ENCODE assay signal across 10 mouse cellular contexts in the genomic region with DNA sequence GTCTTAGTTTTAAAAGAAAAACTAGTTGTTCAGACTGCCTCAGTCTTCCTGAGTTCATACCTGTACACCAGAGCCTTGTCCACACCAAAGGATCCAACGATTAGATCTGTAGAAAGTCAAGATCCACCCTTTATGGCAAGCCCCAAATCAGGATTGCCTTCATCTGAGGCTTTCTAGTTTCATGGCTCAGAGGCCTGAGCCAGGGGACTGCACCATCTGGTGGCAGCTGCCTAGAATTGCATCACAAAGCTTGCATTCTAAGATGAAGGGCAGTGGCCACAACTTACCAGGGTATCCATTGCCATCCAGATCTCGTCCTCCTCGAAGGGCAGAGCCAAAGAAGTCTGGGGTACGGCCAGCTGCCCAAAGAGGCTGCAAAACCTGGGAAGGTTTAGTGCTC. TPM values are rescaled to one million over a fixed set of nuclear protein-coding genes. Genes with fewer than 3 reads are reported as not detected.
A peak's percentile ranks its signal among the peaks of the same experiment; 100 is the strongest.
DNase-seq lines count a peak whose midpoint lies in the region; ATAC-seq and TF ChIP-seq lines count a peak whose summit lies in the region.
"Had no signal": no experiment of that assay in that cellular context is flagged by ENCODE, and none has a peak within 500 bp of the region (broad histone marks: within the 10 kb centered on the region; RNA-seq: fewer than 3 reads in every experiment).

No protein-coding gene starts in this region.

- H3K4me3 ChIP-seq in kidney, embryonic 15.5 days (replicated peaks): no peak overlapping the region
- H3K4me3 ChIP-seq in bone marrow macrophage, adult 2 months (ENCODE audit: insufficient read depth, low read length): no peak overlapping the region
- H3K4me3 ChIP-seq in heart, postnatal 0 days (ENCODE audit: low read depth, low read length): no peak overlapping the region
- H3K4me3 ChIP-seq in liver, embryonic 11.5 days (ENCODE audit: low read depth, low read length): no peak overlapping the region
- no peak overlapping the region for H3K4me3 ChIP-seq in olfactory bulb, adult 2 months (ENCODE audit: insufficient read depth, low read depth, low read length)
- H3K4me3 ChIP-seq: embryonic facial prominence, embryonic 13.5 days; megakaryocyte, embryonic 14.5 days had no signal

- no peaks in the 10 kb centered on the region for H3K4me1 ChIP-seq in kidney, embryonic 15.5 days
- H3K4me1 ChIP-seq in bone marrow macrophage, adult 2 months (ENCODE audit: control insufficient read depth, insufficient read depth, low read length): peaks cover 14% of the 10 kb centered on the region
- peaks cover 17% of the 10 kb centered on the region for H3K4me1 ChIP-seq in heart, postnatal 0 days (ENCODE audit: control insufficient read depth, insufficient read depth)
- peaks cover 2% of the 10 kb centered on the region; the same call in 1 of the 2 replicates for H3K4me1 ChIP-seq in liver, embryonic 11.5 days (replicated peaks; ENCODE audit: control insufficient read depth, insufficient read depth, low read length)
- no peaks in the 10 kb centered on the region for H3K4me1 ChIP-seq in olfactory bulb, adult 2 months (ENCODE audit: control insufficient read depth, insufficient read depth, low read length)

- TF ChIP-seq CTCF in bone marrow macrophage, adult 2 months (IDR thresholded peaks at IDR 0.05; ENCODE audit: low read depth, low read length): peak; percentile 59
- peak; percentile 92 for TF ChIP-seq CTCF in heart, postnatal 0 days (IDR thresholded peaks at IDR 0.05; ENCODE audit: low read depth)
- peak; percentile 55; the same call in 1 of the 2 replicates for TF ChIP-seq CTCF in olfactory bulb, adult 2 months (IDR thresholded peaks at IDR 0.05; ENCODE audit: insufficient read depth, low read depth, low read length)

- no peak overlapping the region for H3K4me2 ChIP-seq in kidney, embryonic 15.5 days
- H3K4me2 ChIP-seq in heart, postnatal 0 days (ENCODE audit: low read depth, low read length): no peak overlapping the region
- H3K4me2 ChIP-seq in liver, embryonic 11.5 days: no peak overlapping the region
- H3K4me2 ChIP-seq: embryonic facial prominence, embryonic 13.5 days had no signal

- TF ChIP-seq EP300 in heart, postnatal 0 days (IDR thresholded peaks at IDR 0.05; ENCODE audit: low read depth): no peak

- ATAC-seq in kidney, embryonic 15.5 days (replicated peaks; ENCODE audit: low FRiP score): no peak
- peak; percentile 74 for ATAC-seq in CD4-positive, CD25-positive, alpha-beta regulatory T cell, adult 4 months
- ATAC-seq in heart, postnatal 0 days (ENCODE audit: insufficient read depth, low read depth): no peak
- ATAC-seq in liver, embryonic 11.5 days (replicated peaks; ENCODE audit: low FRiP score): peak; percentile 55

- 33% methylated on average over 4 of the region's 4 CpGs for WGBS in kidney, embryonic 15.5 days
- 27% methylated on average over 4 of the region's 4 CpGs for WGBS in heart, postnatal 0 days
- 46% methylated on average over 4 of the region's 4 CpGs for WGBS in liver, embryonic 11.5 days
- 21% methylated on average over 4 of the region's 4 CpGs for WGBS in olfactory bulb, adult 2 months

- H3K27ac ChIP-seq in kidney, embryonic 15.5 days: no peak overlapping the region
- H3K27ac ChIP-seq in bone marrow macrophage, adult 2 months (ENCODE audit: insufficient read depth, low read depth, low read length): no peak overlapping the region
- H3K27ac ChIP-seq in heart, postnatal 0 days (ENCODE audit: low read depth): no peak overlapping the region
- H3K27ac ChIP-seq in liver, embryonic 11.5 days (ENCODE audit: low read depth, low read length): no peak overlapping the region
- H3K27ac ChIP-seq in olfactory bulb, adult 2 months (ENCODE audit: insufficient read depth, low read depth, low read length): no peak overlapping the region
- H3K27ac ChIP-seq: embryonic facial prominence, embryonic 13.5 days had no signal

- H3K9ac ChIP-seq in kidney, embryonic 15.5 days: no peak overlapping the region
- H3K9ac ChIP-seq in heart, postnatal 0 days (replicated peaks; ENCODE audit: low read depth, low read length): no peak overlapping the region
- no peak overlapping the region for H3K9ac ChIP-seq in liver, embryonic 11.5 days (ENCODE audit: low read depth, low read length)

- no peaks in the 10 kb centered on the region for H3K27me3 ChIP-seq in kidney, embryonic 15.5 days
- H3K27me3 ChIP-seq in heart, postnatal 0 days (ENCODE audit: control insufficient read depth, insufficient read depth, low read length): no peaks in the 10 kb centered on the region
- no peaks in the 10 kb centered on the region for H3K27me3 ChIP-seq in liver, embryonic 11.5 days (replicated peaks; ENCODE audit: control insufficient read depth, insufficient read depth, low read length)
- H3K27me3 ChIP-seq: embryonic facial prominence, embryonic 13.5 days; megakaryocyte, embryonic 14.5 days had no signal

- no peaks in the 10 kb centered on the region for H3K9me3 ChIP-seq in kidney, embryonic 15.5 days (replicated peaks)
- no peaks in the 10 kb centered on the region for H3K9me3 ChIP-seq in heart, postnatal 0 days (replicated peaks; ENCODE audit: control insufficient read depth, low read length)
- H3K9me3 ChIP-seq in liver, embryonic 11.5 days (ENCODE audit: control insufficient read depth, low read length): no peaks in the 10 kb centered on the region
- H3K9me3 ChIP-seq: embryonic facial prominence, embryonic 13.5 days; megakaryocyte, embryonic 14.5 days had no signal

- H3K36me3 ChIP-seq in kidney, embryonic 15.5 days: peaks cover 91% of the 10 kb centered on the region
- H3K36me3 ChIP-seq in heart, postnatal 0 days (replicated peaks; ENCODE audit: control insufficient read depth, insufficient read depth, low read length): peaks cover 93% of the 10 kb centered on the region
- H3K36me3 ChIP-seq in liver, embryonic 11.5 days (ENCODE audit: control insufficient read depth, insufficient read depth, low read length): peaks cover 57% of the 10 kb centered on the region

- TF ChIP-seq POLR2A in bone marrow macrophage, adult 2 months (IDR thresholded peaks at IDR 0.05; ENCODE audit: borderline replicate concordance, low read depth, low read length): no peak
- TF ChIP-seq POLR2A in olfactory bulb, adult 2 months (IDR thresholded peaks at IDR 0.05; ENCODE audit: insufficient read depth, low read depth, low read length): no peak

- peak; percentile 53 for DNase-seq in kidney, adult 18-20 months
- peak; percentile 74 for DNase-seq in heart, postnatal 0 days (ENCODE audit: low spot score)
- DNase-seq in liver, embryonic 11.5 days (ENCODE audit: low spot score): no peak
- no peak for DNase-seq in layer of hippocampus, adult 9-10 months (ENCODE audit: low spot score)

RNA-seq across cellular contexts. Expression of a gene that starts 13.0 kb away (rescaled TPM):
- 12.5 and 14.4 TPM in 2 replicates for polyA plus RNA-seq in kidney, embryonic 15.5 days (2015; fragmentation: Nextera tagmentation; extraction: Ambion mirVana)
- polyA plus RNA-seq in CD4-positive, CD25-positive, alpha-beta regulatory T cell, adult 4 months (2017; shearing (Covaris generic)): not detected
- polyA plus RNA-seq in bone marrow macrophage, adult 2 months (2012; ENCODE audit: insufficient read depth, insufficient read length, missing spikeins): 73.0 and 86.1 TPM in 2 replicates
- 5.4 and 7.9 TPM in 2 replicates for total RNA-seq in heart, postnatal 0 days (2014; rRNA removed; ENCODE audit: low replicate concordance)
- 4.5 and 5.5 TPM in 2 replicates for polyA plus RNA-seq in heart, postnatal 0 days (2015; fragmentation: Nextera tagmentation; extraction: Ambion mirVana)
- 23.2 and 24.8 TPM in 2 replicates for polyA plus RNA-seq in liver, embryonic 11.5 days (2014; fragmentation: Nextera tagmentation; extraction: Ambion mirVana)
- not detected in 2 replicates for polyA plus RNA-seq in olfactory bulb, adult 2 months (2012; ENCODE audit: insufficient read depth, insufficient read length, low replicate concordance, missing spikeins)

RNA-seq across cellular contexts. Expression of a gene that starts 13.7 kb away (rescaled TPM):
- 32.8 and 41.3 TPM in 2 replicates for polyA plus RNA-seq in kidney, embryonic 15.5 days (2015; fragmentation: Nextera tagmentation; extraction: Ambion mirVana)
- 1 to 10 TPM; 1.9 to 3.8 TPM for polyA plus RNA-seq in CD4-positive, CD25-positive, alpha-beta regulatory T cell, adult 4 months (2017; shearing (Covaris generic))
- 34.0 and 37.3 TPM in 2 replicates for polyA plus RNA-seq in bone marrow macrophage, adult 2 months (2012; ENCODE audit: insufficient read depth, insufficient read length, missing spikeins)
- total RNA-seq in heart, postnatal 0 days (2014; rRNA removed; ENCODE audit: low replicate concordance): 83.3 and 85.4 TPM in 2 replicates
- polyA plus RNA-seq in heart, postnatal 0 days (2015; fragmentation: Nextera tagmentation; extraction: Ambion mirVana): 44.3 and 47.5 TPM in 2 replicates
- polyA plus RNA-seq in liver, embryonic 11.5 days (2014; fragmentation: Nextera tagmentation; extraction: Ambion mirVana): 35.4 and 35.7 TPM in 2 replicates
- not detected in 2 replicates for polyA plus RNA-seq in olfactory bulb, adult 2 months (2012; ENCODE audit: insufficient read depth, insufficient read length, low replicate concordance, missing spikeins)

RNA-seq across cellular contexts. Expression of a gene that starts 42.4 kb away (rescaled TPM):
- 0.42 and 0.48 TPM in 2 replicates for polyA plus RNA-seq in kidney, embryonic 15.5 days (2015; fragmentation: Nextera tagmentation; extraction: Ambion mirVana)
- polyA plus RNA-seq in CD4-positive, CD25-positive, alpha-beta regulatory T cell, adult 4 months (2017; shearing (Covaris generic)): not detected
- polyA plus RNA-seq in bone marrow macrophage, adult 2 months (2012; ENCODE audit: insufficient read depth, insufficient read length, missing spikeins): 1.4 and 2.7 TPM in 2 replicates
- not detected in 2 replicates for total RNA-seq in heart, postnatal 0 days (2014; rRNA removed; ENCODE audit: low replicate concordance)
- polyA plus RNA-seq in heart, postnatal 0 days (2015; fragmentation: Nextera tagmentation; extraction: Ambion mirVana): 0.10 TPM in 1 of 2 replicates, not detected in the other
- polyA plus RNA-seq in liver, embryonic 11.5 days (2014; fragmentation: Nextera tagmentation; extraction: Ambion mirVana): 0.49 and 0.78 TPM in 2 replicates
- polyA plus RNA-seq in olfactory bulb, adult 2 months (2012; ENCODE audit: insufficient read depth, insufficient read length, low replicate concordance, missing spikeins): not detected in 2 replicates

Comparison
In these comparisons a context has a peak if more than half of its experiments do, and no peak if none do; other contexts are left out.
1. DNase-seq: peak in kidney, adult 18-20 months (single experiment) and heart, postnatal 0 days (single experiment); none in liver, embryonic 11.5 days (single experiment) and layer of hippocampus, adult 9-10 months (single experiment).
2. ATAC-seq: peak in CD4-positive, CD25-positive, alpha-beta regulatory T cell, adult 4 months (single experiment) and liver, embryonic 11.5 days (single experiment); none in kidney, embryonic 15.5 days (single experiment) and heart, postnatal 0 days (single experiment).
3. Peak in every context shown above with its lines, with median percentiles within 50 percentile points of each other: CTCF ChIP-seq.